Mouse (Mus musculus): ENCODE results near the gene Med12l. TPM values are rescaled to one million over a fixed set of nuclear protein-coding genes. Genes with fewer than 3 reads are reported as not detected.

The Med12l gene
- total and polyA plus RNA-seq, 3 experiments, result 0.93 to 2.0 (median 1.5) TPM

DNA sequence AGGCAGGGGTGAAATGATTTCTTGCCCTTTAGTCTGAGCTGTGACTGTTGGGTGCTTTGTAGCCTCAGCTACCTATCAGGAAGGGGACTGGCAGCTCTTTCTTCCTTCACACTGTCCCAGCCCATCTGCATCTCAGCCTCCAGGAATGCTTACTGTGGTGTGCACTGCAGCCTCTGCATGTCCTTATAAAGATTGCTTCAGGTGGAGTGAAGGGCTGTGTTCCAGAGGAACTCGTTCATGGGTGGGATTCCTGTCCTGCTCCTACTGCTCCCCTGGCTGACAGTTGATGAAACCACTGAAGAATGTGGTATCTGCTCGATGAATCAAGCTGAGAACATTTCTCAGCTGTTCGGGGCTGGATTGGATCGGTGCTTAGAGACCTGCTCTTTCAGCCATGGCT lies 181.7 kb downstream of the Med12l start:
- no peak overlapping the region for H3K9ac ChIP-seq (ENCODE audit: insufficient read depth, low read depth)
- dilution Hi-C loops (cut with MboI; ENCODE audit: extremely low pct_ligation_motif_present, extremely low pct_unique_long_range_greater_than_20kb, low sequenced_read_pairs), result no loop called here
- peaks cover 0 to 6% of the 10 kb centered on the region in 2 experiments; a peak in 1 of 4 replicates for H3K4me1 ChIP-seq (ENCODE audit: control insufficient read depth in 1 of 2, insufficient read depth in 2 of 2)
- no peaks in the 10 kb centered on the region for H3K36me3 ChIP-seq (replicated peaks in 1 of 2; ENCODE audit: control insufficient read depth in 1 of 2, insufficient read depth in 1 of 2, low read length in 1 of 2)
- TF ChIP-seq ZMIZ1 (IDR thresholded peaks at IDR 0.05; ENCODE audit: low read depth, low read length), result no peak
- TF ChIP-seq USF2 (conservative IDR thresholded peaks at IDR 0.05; ENCODE audit: low read depth, low read length), result no peak
- TF ChIP-seq NELFE (IDR thresholded peaks at IDR 0.05; ENCODE audit: low read depth, low read length), result no peak
- TF ChIP-seq ETS1 (conservative IDR thresholded peaks at IDR 0.05; ENCODE audit: low read depth, low read length), result no peak
- in situ Hi-C loops (cut with MboI; ENCODE audit: low pct_ligation_motif_present, low pct_unique_long_range_greater_than_20kb, low sequenced_read_pairs), result loop anchor here (10.0 kb wide), 1 partner anchor 137 kb away; no protein-coding TSS in a partner anchor
- no peaks in the 10 kb centered on the region for H3K27me3 ChIP-seq (replicated peaks)
- H3K4me3 ChIP-seq (replicated peaks in 1 of 3; ENCODE audit: low read depth in 2 of 3, low read length in 2 of 3, poor library complexity in 1 of 3), result no peak overlapping the region
- no peaks in the 10 kb centered on the region for H3K79me2 ChIP-seq (replicated peaks; ENCODE audit: control insufficient read depth, extremely low read depth, insufficient read depth, poor library complexity, severe bottlenecking)
- no peak for DNase-seq (ENCODE audit: extremely low read depth)
- H3K9me3 ChIP-seq (replicated peaks; ENCODE audit: low read length), result no peaks in the 10 kb centered on the region
- no peak overlapping the region for H3K27ac ChIP-seq (ENCODE audit: insufficient read depth, low read depth)
- H3K4me2 ChIP-seq (ENCODE audit: insufficient read depth, low read depth, poor library complexity, severe bottlenecking), result no peak overlapping the region

GRCm38 (mm10) chr3:59191674-59192073 lies 186.0 kb downstream of the Med12l start:
- DNase-seq (ENCODE audit: extremely low read depth), result no peak
- Histone ChIP-seq H3K79me2 (replicated peaks; ENCODE audit: control insufficient read depth, extremely low read depth, insufficient read depth, poor library complexity, severe bottlenecking) (no peaks in the 10 kb centered on the region), H3K4me2 (ENCODE audit: insufficient read depth, low read depth, poor library complexity, severe bottlenecking) (no peak overlapping the region), H3K9ac (ENCODE audit: insufficient read depth, low read depth) (no peak overlapping the region), H3K36me3 (replicated peaks in 1 of 2; ENCODE audit: control insufficient read depth in 1 of 2, insufficient read depth in 1 of 2, low read length in 1 of 2) (no peaks in the 10 kb centered on the region), H3K9me3 (replicated peaks; ENCODE audit: low read length) (no peaks in the 10 kb centered on the region), H3K27me3 (replicated peaks) (no peaks in the 10 kb centered on the region), H3K4me1 (ENCODE audit: control insufficient read depth in 1 of 2, insufficient read depth in 2 of 2) (no peaks in the 10 kb centered on the region), H3K4me3 (replicated peaks in 1 of 3; ENCODE audit: low read depth in 2 of 3, low read length in 2 of 3, poor library complexity in 1 of 3) (no peak overlapping the region), H3K27ac (ENCODE audit: insufficient read depth, low read depth) (no peak overlapping the region)
- dilution Hi-C loops (cut with MboI; ENCODE audit: extremely low pct_ligation_motif_present, extremely low pct_unique_long_range_greater_than_20kb, low sequenced_read_pairs) (no loop called here), in situ Hi-C loops (cut with MboI; ENCODE audit: low pct_ligation_motif_present, low pct_unique_long_range_greater_than_20kb, low sequenced_read_pairs) (no loop called here)
- TF ChIP-seq GABPA (IDR thresholded peaks at IDR 0.05; ENCODE audit: insufficient replicate concordance, low read depth, low read length), result no peak
- TF ChIP-seq MAZ (IDR thresholded peaks at IDR 0.05; ENCODE audit: low read depth, low read length), result no peak
- no peak for TF ChIP-seq RCOR1 (conservative IDR thresholded peaks at IDR 0.05; ENCODE audit: low read depth, low read length)
- no peak for TF ChIP-seq TCF12 (IDR thresholded peaks at IDR 0.05; ENCODE audit: low read depth, low read length)
- TF ChIP-seq MYC (IDR thresholded peaks at IDR 0.05; ENCODE audit: low read depth, low read length), result no peak
- TF ChIP-seq IRF4 (IDR thresholded peaks at IDR 0.05; ENCODE audit: low read depth, low read length), result no peak
- TF ChIP-seq ETS1 (conservative IDR thresholded peaks at IDR 0.05; ENCODE audit: low read depth, low read length), result no peak
- TF ChIP-seq SIN3A (IDR thresholded peaks at IDR 0.05; ENCODE audit: low read length), result no peak
- no peak for TF ChIP-seq PAX5 (IDR thresholded peaks at IDR 0.05; ENCODE audit: low read length)
- no peak for TF ChIP-seq MXI1 (IDR thresholded peaks at IDR 0.05; ENCODE audit: low read depth, low read length)
- TF ChIP-seq TBP (conservative IDR thresholded peaks at IDR 0.05; ENCODE audit: low read depth, low read length), result no peak
- no peak for TF ChIP-seq USF2 (conservative IDR thresholded peaks at IDR 0.05; ENCODE audit: low read depth, low read length)
- no peak for TF ChIP-seq POLR2A (IDR thresholded peaks at IDR 0.05; ENCODE audit: low read depth, low read length)
- TF ChIP-seq BHLHE40 (IDR thresholded peaks at IDR 0.05; ENCODE audit: low read depth, low read length), result no peak
- TF ChIP-seq NELFE (IDR thresholded peaks at IDR 0.05; ENCODE audit: low read depth, low read length), result no peak
- no peak for TF ChIP-seq CHD2 (IDR thresholded peaks at IDR 0.05; ENCODE audit: low read length)
